Mouse (Mus musculus): ENCODE measurements around the gene Ptpn5. TPM values are rescaled to one million over a fixed set of nuclear protein-coding genes. Genes with fewer than 3 reads are reported as not detected.

Ptpn5 gene
- total and polyA plus RNA-seq, 3 experiments, result 0.03 TPM; not detected in 2

DNA sequence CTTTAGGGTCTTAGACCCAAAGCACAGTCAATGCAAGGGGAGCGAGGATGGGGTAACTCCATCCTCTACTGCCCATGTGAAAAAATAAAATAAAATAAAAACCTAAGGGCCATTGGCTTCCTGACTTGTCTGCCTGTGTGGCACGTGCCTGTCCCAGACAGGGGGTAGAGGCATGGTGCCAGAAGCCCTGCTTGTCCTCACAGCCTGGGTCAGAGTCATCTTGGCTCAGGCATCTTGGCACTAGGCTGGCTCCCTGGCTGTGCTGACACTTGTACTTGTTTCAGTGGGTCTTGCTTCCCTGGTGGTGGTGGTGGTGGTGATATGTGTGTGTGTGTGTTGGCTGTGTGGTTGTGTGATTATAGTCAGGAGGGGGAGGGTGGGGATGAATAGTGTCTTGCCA lies 78.8 kb downstream of the Ptpn5 start:
- Histone ChIP-seq H3K9me3 (replicated peaks; ENCODE audit: insufficient read depth, low read length) (no peaks in the 10 kb centered on the region), H3K36me3 (ENCODE audit: control insufficient read depth in 1 of 2, insufficient read depth in 2 of 2, low read length in 2 of 2) (peaks cover 0 to 7% of the 10 kb centered on the region in 2 experiments; a peak in 2 of 4 replicates), H3K79me2 (ENCODE audit: control insufficient read depth, insufficient read depth, low read length, poor library complexity) (no peaks in the 10 kb centered on the region), H3K27me3 (ENCODE audit: control insufficient read depth in 1 of 2, insufficient read depth in 2 of 2, low read length in 2 of 2) (no peaks in the 10 kb centered on the region), H3K27ac (ENCODE audit: control insufficient read depth, low read depth, low read length) (no peak overlapping the region), H3K4me1 (ENCODE audit: control insufficient read depth in 1 of 2, insufficient read depth in 2 of 2, low read length in 2 of 2) (peaks cover 0 to 15% of the 10 kb centered on the region in 2 experiments; a peak in 3 of 4 replicates), H3K9ac (ENCODE audit: control insufficient read depth, low read depth, low read length, poor library complexity, severe bottlenecking) (no peak overlapping the region), H3K4me3 (ENCODE audit: control insufficient read depth in 1 of 2, insufficient read depth in 1 of 2, low read depth in 2 of 2, low read length in 2 of 2) (no peak overlapping the region)
- TF ChIP-seq POLR2AphosphoS5 (IDR thresholded peaks at IDR 0.05; ENCODE audit: borderline replicate concordance, low read depth, low read length), result no peak
- TF ChIP-seq USF1 (IDR thresholded peaks at IDR 0.05; ENCODE audit: low read depth, low read length), result no peak
- TF ChIP-seq ETS1 (IDR thresholded peaks at IDR 0.05; ENCODE audit: low read depth, low read length), result no peak
- no peak for TF ChIP-seq TAL1 (IDR thresholded peaks at IDR 0.05; ENCODE audit: low read length)
- TF ChIP-seq TCF12 (IDR thresholded peaks at IDR 0.05; ENCODE audit: low read depth, low read length), result no peak
- no peak for TF ChIP-seq CHD1 (IDR thresholded peaks at IDR 0.05; ENCODE audit: low read depth, low read length)
- no peak for TF ChIP-seq RCOR1 (IDR thresholded peaks at IDR 0.05; ENCODE audit: low read depth, low read length)
- no peak for TF ChIP-seq TBP (IDR thresholded peaks at IDR 0.05; ENCODE audit: low read depth, low read length)
- TF ChIP-seq MEF2A (IDR thresholded peaks at IDR 0.05; ENCODE audit: extremely low read depth, insufficient replicate concordance, low read depth, low read length, poor library complexity, severe bottlenecking), result no peak
- no peak for TF ChIP-seq GABPA (IDR thresholded peaks at IDR 0.05; ENCODE audit: low read depth, low read length)
- TF ChIP-seq EP300 (IDR thresholded peaks at IDR 0.05; ENCODE audit: low read depth in 1 of 2, low read length in 2 of 2), result no peak
- TF ChIP-seq MAFK (IDR thresholded peaks at IDR 0.05; ENCODE audit: borderline replicate concordance, low read depth, low read length), result no peak
- no peak for TF ChIP-seq ZKSCAN1 (IDR thresholded peaks at IDR 0.05; ENCODE audit: low read depth, low read length)
- no peak for TF ChIP-seq SMC3 (IDR thresholded peaks at IDR 0.05; ENCODE audit: low read depth, low read length)
- TF ChIP-seq MYB (IDR thresholded peaks at IDR 0.05; ENCODE audit: low read depth, low read length), result no peak
- TF ChIP-seq UBTF (IDR thresholded peaks at IDR 0.05; ENCODE audit: borderline replicate concordance, insufficient read depth, low read depth, low read length), result no peak
- no peak for DNase-seq (ENCODE audit: low read depth, low spot score)

DNA sequence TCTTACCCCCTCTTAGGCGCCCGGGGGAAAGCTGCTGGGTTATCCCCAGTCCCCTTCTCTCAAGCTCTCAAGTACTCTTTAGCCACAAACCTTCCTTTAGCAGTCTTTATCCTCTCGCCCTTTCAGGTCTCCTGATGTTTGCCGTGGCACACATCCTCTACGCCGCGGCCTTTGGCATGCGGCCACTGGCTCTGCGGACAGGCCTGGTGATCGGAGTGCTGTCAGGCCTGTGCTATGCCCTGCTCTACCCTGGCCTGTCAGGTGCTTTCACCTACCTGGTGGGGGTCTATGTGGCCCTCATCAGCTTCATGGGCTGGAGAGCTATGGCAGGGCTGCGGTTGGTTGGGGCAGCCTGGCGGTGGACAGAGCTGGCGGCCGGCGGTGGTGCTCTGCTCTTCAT lies 80.2 kb downstream of the Ptpn5 start:
- no peak overlapping the region for H3K27ac ChIP-seq (ENCODE audit: control insufficient read depth, low read depth, low read length)
- peaks cover 0 to 7% of the 10 kb centered on the region in 2 experiments; a peak in 2 of 4 replicates for H3K36me3 ChIP-seq (ENCODE audit: control insufficient read depth in 1 of 2, insufficient read depth in 2 of 2, low read length in 2 of 2)
- H3K27me3 ChIP-seq (ENCODE audit: control insufficient read depth in 1 of 2, insufficient read depth in 2 of 2, low read length in 2 of 2), result no peaks in the 10 kb centered on the region; a peak in 1 of 4 replicates
- peaks cover 0 to 15% of the 10 kb centered on the region in 2 experiments; a peak in 3 of 4 replicates for H3K4me1 ChIP-seq (ENCODE audit: control insufficient read depth in 1 of 2, insufficient read depth in 2 of 2, low read length in 2 of 2)
- TF ChIP-seq ELF1 (IDR thresholded peaks at IDR 0.05; ENCODE audit: low read depth, low read length), result no peak
- no peak for TF ChIP-seq HCFC1 (IDR thresholded peaks at IDR 0.05; ENCODE audit: low read depth, low read length)
- TF ChIP-seq GATA1 (IDR thresholded peaks at IDR 0.05; ENCODE audit: low read depth, low read length), result no peak
- no peak for TF ChIP-seq UBTF (IDR thresholded peaks at IDR 0.05; ENCODE audit: borderline replicate concordance, insufficient read depth, low read depth, low read length)
- TF ChIP-seq MXI1 (IDR thresholded peaks at IDR 0.05; ENCODE audit: low read depth, low read length), result no peak
- no peak for TF ChIP-seq ZNF384 (IDR thresholded peaks at IDR 0.05; ENCODE audit: low read depth, low read length)
- no peak for TF ChIP-seq KAT2A (conservative IDR thresholded peaks at IDR 0.05; ENCODE audit: low read depth, low read length)
- no peaks in the 10 kb centered on the region for H3K79me2 ChIP-seq (ENCODE audit: control insufficient read depth, insufficient read depth, low read length, poor library complexity)
- no peak for DNase-seq (ENCODE audit: low read depth, low spot score)
- H3K9me3 ChIP-seq (replicated peaks; ENCODE audit: insufficient read depth, low read length), result no peaks in the 10 kb centered on the region
- no peak overlapping the region for H3K9ac ChIP-seq (ENCODE audit: control insufficient read depth, low read depth, low read length, poor library complexity, severe bottlenecking)
- H3K4me3 ChIP-seq (ENCODE audit: control insufficient read depth in 1 of 2, insufficient read depth in 1 of 2, low read depth in 2 of 2, low read length in 2 of 2), result no peak overlapping the region

All from MEL (cell line).